Mouse (Mus musculus): Measurements from ENCODE around the gene Dnajb3.

DNA sequence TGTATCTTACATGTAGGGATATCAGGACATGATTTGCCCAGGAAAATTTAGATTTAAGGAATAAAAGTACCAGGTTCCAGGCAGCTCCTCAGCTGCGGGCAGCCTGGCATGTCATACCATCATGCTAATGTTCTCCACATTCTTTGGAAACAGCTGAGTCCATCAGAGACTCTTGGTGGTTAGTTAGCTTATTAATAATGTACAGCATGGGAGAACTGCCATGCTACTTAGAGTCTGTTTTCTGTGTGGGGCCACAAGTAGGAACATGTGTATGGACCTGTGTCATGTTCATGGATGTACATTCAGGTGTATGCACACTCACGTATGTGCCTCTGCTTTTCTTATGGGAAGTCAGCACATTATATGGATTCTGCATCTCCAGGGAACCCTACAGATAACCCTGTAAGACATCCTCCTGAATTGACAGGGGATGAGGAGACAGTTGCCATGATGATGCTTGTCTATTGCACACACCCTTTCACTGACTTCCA is 8.9 kb upstream of the Dnajb3 start:
- TF ChIP-seq CTCF (IDR thresholded peaks at IDR 0.05; ENCODE audit: low read depth) (no peak), EP300 (IDR thresholded peaks at IDR 0.05; ENCODE audit: low read depth) (no peak)

Data from liver, embryonic 14.5 days (tissue).